Mouse (Mus musculus): ENCODE measurements around the gene Stx4a. TPM values are rescaled to one million over a fixed set of nuclear protein-coding genes. Genes with fewer than 3 reads are reported as not detected.
"Not testable (repeated sequence)": the region's sequence is repeated elsewhere in the genome, so short reads cannot be mapped to it uniquely, and the experiment has no call there.

The Stx4a gene
- total RNA-seq, 2 experiments from 2014 or later: 46.4 to 56.7 TPM

- no peak for DNase-seq (ENCODE audit: low spot score)
These were observed 43.5 kb downstream of the Stx4a start for GRCm38 (mm10) chr7:127867641-127868040.

- DNase-seq (ENCODE audit: low spot score): peak; percentile 59
These were observed 45.2 kb downstream of the Stx4a start for GRCm38 (mm10) chr7:127869149-127869810.

- no peak for DNase-seq (ENCODE audit: low spot score)
These were observed 46.2 kb downstream of the Stx4a start for GRCm38 (mm10) chr7:127870136-127870821.

- DNase-seq (ENCODE audit: low spot score): no peak
These were observed 50.9 kb downstream of the Stx4a start for GRCm38 (mm10) chr7:127874812-127875626.

- peak; percentile 90 for DNase-seq (ENCODE audit: low spot score)
These were observed 51.5 kb downstream of the Stx4a start for GRCm38 (mm10) chr7:127875627-127876001.

- DNase-seq (ENCODE audit: low spot score): peak; percentile 66
These were observed 52.0 kb downstream of the Stx4a start, which contains the start of gene Zfp646 for GRCm38 (mm10) chr7:127876041-127876466. Gene Zfp646 (plus strand): TSS chr7:127876221.

GRCm38 (mm10) chr7:127876467-127877348 is 52.6 kb downstream of the Stx4a start, which contains the start of gene Zfp668:
Gene Zfp668 (minus strand): TSS chr7:127876828.
- peak; percentile 92 for DNase-seq (ENCODE audit: low spot score)

- no peak for DNase-seq (ENCODE audit: low spot score)
These were observed 55.2 kb downstream of the Stx4a start for GRCm38 (mm10) chr7:127879301-127879700.

- DNase-seq (ENCODE audit: low spot score): no peak
These were observed 56.3 kb downstream of the Stx4a start for GRCm38 (mm10) chr7:127880431-127880830.

- peak; percentile 76 for DNase-seq (ENCODE audit: low spot score)
These were observed 61.9 kb downstream of the Stx4a start for GRCm38 (mm10) chr7:127885951-127886350.

GRCm38 (mm10) chr7:127886551-127886950 is 62.5 kb downstream of the Stx4a start:
- DNase-seq (ENCODE audit: low spot score): no peak

- DNase-seq (ENCODE audit: low spot score): no peak
These were observed 63.1 kb downstream of the Stx4a start for GRCm38 (mm10) chr7:127887191-127887590.

- DNase-seq (ENCODE audit: low spot score): no peak
These were observed 63.7 kb downstream of the Stx4a start for GRCm38 (mm10) chr7:127887781-127888180.

GRCm38 (mm10) chr7:127888821-127889220 is 64.7 kb downstream of the Stx4a start:
- DNase-seq (ENCODE audit: low spot score): no peak

GRCm38 (mm10) chr7:127890798-127891197 is 66.7 kb downstream of the Stx4a start, which contains the start of gene Prss53:
Gene Prss53 (minus strand): TSS chr7:127890970.
- no peak for DNase-seq (ENCODE audit: low spot score)

- DNase-seq (ENCODE audit: low spot score): no peak
These were observed 70.4 kb downstream of the Stx4a start for GRCm38 (mm10) chr7:127894480-127894879.

GRCm38 (mm10) chr7:127895442-127895841 is 71.3 kb downstream of the Stx4a start, which contains the start of the genes Gm21974 and Vkorc1:
Gene Gm21974 (minus strand): TSS chr7:127895454.
Gene Vkorc1 (minus strand): TSS chr7:127895617.
- DNase-seq (ENCODE audit: low spot score): peak; percentile 97

- DNase-seq (ENCODE audit: low spot score): not testable (repeated sequence)
These were observed 71.8 kb downstream of the Stx4a start for GRCm38 (mm10) chr7:127895891-127896290.

GRCm38 (mm10) chr7:127896384-127896783 is 72.3 kb downstream of the Stx4a start:
- peak; percentile 60 for DNase-seq (ENCODE audit: low spot score)

- no peak for DNase-seq (ENCODE audit: low spot score)
These were observed 73.4 kb downstream of the Stx4a start for GRCm38 (mm10) chr7:127897542-127897941.
